Mouse (Mus musculus) midbrain, postnatal 0 days (tissue): ENCODE results near the gene Gm6377. TPM values are rescaled to one million over a fixed set of nuclear protein-coding genes. Genes with fewer than 3 reads are reported as not detected.

ENCODE experiments used
- ATAC-seq: fragments of 200-750 bp; cut with Nextera tagmentation; 2 replicates; pipeline ENCODE4 v1.8.0; 2017; ENCODE audit warnings: moderate number of reproducible peaks, mild to moderate bottlenecking, moderate TSS enrichment, moderate library complexity; ENCODE audit not compliant: low FRiP score
- DNase-seq: peaks from one replicate; pipeline ENCODE4 v3.0.0-alpha.2; 2015; ENCODE audit warnings: low spot score
- H3K27ac ChIP-seq: fragments of 300-500 bp; sonication (generic); 2 replicates; pipeline ENCODE4 v1.5.1; 2014; ENCODE audit warnings: low read depth, mild to moderate bottlenecking, low read length, mixed read lengths
- H3K27me3 ChIP-seq: fragments of 300-500 bp; sonication (generic); 2 replicates; pipeline ENCODE4 v1.6.1; 2014; ENCODE audit warnings: low read length, control low read depth, mixed read lengths; ENCODE audit not compliant: insufficient read depth
- H3K36me3 ChIP-seq: fragments of 300-500 bp; sonication (generic); 2 replicates; pipeline ENCODE4 v1.6.1; 2014; ENCODE audit warnings: low read length, control low read depth, mixed read lengths; ENCODE audit not compliant: insufficient read depth
- H3K4me1 ChIP-seq: fragments of 300-500 bp; sonication (generic); 2 replicates; pipeline ENCODE4 v1.6.1; 2014; ENCODE audit warnings: mild to moderate bottlenecking, control low read depth, antibody characterized with exemption, low read length, mixed read lengths; ENCODE audit not compliant: insufficient read depth
- H3K4me2 ChIP-seq: fragments of 300-500 bp; sonication (generic); 2 replicates; pipeline ENCODE4 v1.6.1; 2014; ENCODE audit warnings: low read depth, mild to moderate bottlenecking, low read length, mixed read lengths; ENCODE audit not compliant: poor library complexity, severe bottlenecking
- H3K4me3 ChIP-seq: fragments of 300-500 bp; sonication (generic); 2 replicates; pipeline ENCODE4 v1.5.1; 2014; ENCODE audit warnings: low read depth, mild to moderate bottlenecking, low read length, moderate library complexity
- H3K9ac ChIP-seq: fragments of 300-500 bp; sonication (generic); replicated peaks from 2 replicates; pipeline ENCODE4 v1.6.1; 2014; ENCODE audit warnings: mild to moderate bottlenecking, low read length, moderate library complexity, mixed read lengths; ENCODE audit not compliant: poor library complexity, severe bottlenecking
- H3K9me3 ChIP-seq: fragments of 300-500 bp; sonication (generic); 2 replicates; pipeline ENCODE4 v1.6.1; 2016; ENCODE audit warnings: low read length, control low read depth
- CTCF ChIP-seq: IDR thresholded peaks from 2 replicates; pipeline ENCODE4 v1.5.1; 2016; ENCODE audit warnings: antibody characterized with exemption, mild to moderate bottlenecking
- WGBS: fragments of 180-500 bp; shearing (Covaris S2); extraction: QIAGEN DNeasy Blood & Tissue Kit; methylation state at CpG from one replicate; pipeline ENCODE4 v1.1.7; 2014; 5-methylcytosine and 5-hydroxymethylcytosine counted together
- polyA plus RNA-seq: library from polyadenylated mRNA; unstranded; fragments of >200 nt; fragmentation: Nextera tagmentation; extraction: Ambion mirVana; gene quantifications from 2 replicates; pipeline ENCODE4 v1.2.1, GENCODE M21; 2015
- total RNA-seq: library from RNA; depleted of rRNA; stranded (reverse); fragments of >200 nt; gene quantifications from 2 replicates; pipeline ENCODE4 v1.2.3, GENCODE M21; 2014; rRNA removed

The Gm6377 gene
- total RNA-seq (0.05 and 0.28 TPM in 2 replicates), polyA plus RNA-seq (0.10 and 0.37 TPM in 2 replicates)

DNA sequence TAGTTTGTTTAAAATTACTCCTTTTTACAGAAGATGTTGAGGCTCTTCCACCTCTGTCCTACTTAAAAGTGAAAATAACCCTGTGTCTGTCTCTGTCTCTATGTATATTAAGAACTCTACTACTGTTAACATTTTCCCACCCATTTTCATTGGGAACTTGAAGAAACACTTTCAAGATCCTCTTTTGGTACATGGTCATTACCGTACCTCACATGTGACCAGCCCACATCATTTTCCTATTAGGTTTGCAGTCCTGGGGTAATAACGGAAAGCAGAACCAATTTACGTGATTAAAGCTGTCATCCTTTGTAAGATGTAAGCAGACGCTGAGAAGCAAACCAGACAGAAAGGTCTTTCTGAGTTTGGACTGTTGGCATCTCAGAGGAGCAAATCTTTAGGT, at the start of gene Gm6377:
Gene Gm6377 (plus strand): TSS at position 289 of the 400 bp plus-strand sequence.
- no peak for DNase-seq
- Histone ChIP-seq H3K27me3 (no peaks in the 10 kb centered on the region), H3K9ac (no peak within 1 kb of the TSS), H3K9me3 (no peaks in the 10 kb centered on the region), H3K4me1 (no peaks in the 10 kb centered on the region), H3K4me2 (no peak within 1 kb of the TSS), H3K27ac (no peak within 1 kb of the TSS), H3K4me3 (no peak within 1 kb of the TSS), H3K36me3 (no peaks in the 10 kb centered on the region)
- 75% methylated on average over 4 of the region's 4 CpGs for WGBS
- TF ChIP-seq CTCF, result no peak
- ATAC-seq, result no peak

DNA sequence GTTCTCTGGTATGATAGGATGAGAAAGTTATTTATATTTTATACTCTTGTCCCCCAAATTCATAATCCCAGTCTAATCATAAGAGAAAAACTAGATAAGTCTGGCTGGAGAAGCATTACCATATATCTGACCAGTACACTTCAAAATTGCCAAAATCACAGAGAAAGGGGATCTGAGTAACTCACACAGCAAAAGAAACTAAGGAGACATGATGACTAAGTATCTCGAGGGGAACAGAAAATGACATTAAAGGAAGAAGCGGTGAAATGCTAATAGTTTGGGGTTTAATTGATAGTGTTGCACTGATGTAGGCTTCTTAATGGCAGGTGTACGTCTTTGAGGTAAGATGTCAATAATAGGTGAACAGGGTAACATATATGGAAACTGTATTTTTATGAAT, 49.4 kb upstream of the Gm6377 start:
- WGBS, result 89% methylated on average over 3 of the region's 3 CpGs
- DNase-seq (no peak), ATAC-seq (no peak)
- Histone ChIP-seq H3K4me1 (no peaks in the 10 kb centered on the region), H3K27ac (no peak overlapping the region), H3K4me2 (no peak overlapping the region), H3K4me3 (no peak overlapping the region), H3K27me3 (no peaks in the 10 kb centered on the region), H3K9ac (no peak overlapping the region), H3K9me3 (no peaks in the 10 kb centered on the region), H3K36me3 (no peaks in the 10 kb centered on the region)
- no peak for TF ChIP-seq CTCF

DNA sequence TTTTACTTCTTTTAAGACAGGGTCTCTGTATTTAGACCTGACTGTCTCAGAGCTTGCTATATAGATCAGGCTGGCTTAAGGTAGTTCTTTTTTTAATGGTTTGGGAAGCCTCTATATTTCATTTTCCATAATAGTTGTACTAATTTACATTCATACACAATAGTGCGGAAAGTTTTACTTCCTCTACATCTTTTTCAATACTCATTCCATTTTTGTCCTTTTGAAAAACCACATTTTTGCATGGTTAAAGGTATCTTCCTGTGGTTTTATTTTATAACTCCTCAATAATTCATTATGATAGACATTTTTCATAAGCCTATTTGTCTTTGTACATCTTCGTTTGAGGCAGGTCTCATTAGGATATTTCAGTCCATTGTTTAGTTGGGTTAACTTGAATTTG, 45.3 kb upstream of the Gm6377 start:
- 92% methylated on average over 2 of the region's 2 CpGs for WGBS
- Histone ChIP-seq H3K4me3 (no peak overlapping the region), H3K9ac (no peak overlapping the region), H3K4me1 (no peaks in the 10 kb centered on the region), H3K4me2 (no peak overlapping the region), H3K27me3 (no peaks in the 10 kb centered on the region), H3K27ac (no peak overlapping the region), H3K9me3 (no peaks in the 10 kb centered on the region), H3K36me3 (no peaks in the 10 kb centered on the region)
- ATAC-seq (no peak), DNase-seq (no peak)
- TF ChIP-seq CTCF, result no peak

DNA sequence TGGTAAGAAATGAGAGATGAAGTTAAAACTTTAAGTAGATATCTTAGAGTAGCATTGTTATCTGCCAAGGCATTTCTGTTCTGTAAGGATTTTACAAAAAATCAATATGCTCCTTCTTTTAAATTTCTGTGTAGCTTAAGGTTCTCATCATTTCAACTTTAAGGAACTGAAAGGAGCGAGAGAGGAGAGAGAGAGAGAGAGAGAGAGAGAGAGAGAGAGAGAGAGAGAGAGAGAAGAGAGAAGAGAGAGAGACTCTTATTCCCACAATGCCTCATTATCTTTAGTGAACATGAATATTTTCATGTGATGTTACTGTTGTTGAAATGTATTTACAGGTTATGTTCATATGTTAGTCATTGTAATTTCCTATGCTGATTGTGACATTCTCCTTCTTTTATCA, 36.2 kb upstream of the Gm6377 start:
- 81% methylated on average over 1 of the region's 1 CpGs for WGBS
- DNase-seq (no peak), ATAC-seq (no peak)
- Histone ChIP-seq H3K4me2 (no peak overlapping the region), H3K9me3 (no peaks in the 10 kb centered on the region), H3K27me3 (no peaks in the 10 kb centered on the region), H3K9ac (no peak overlapping the region), H3K4me3 (no peak overlapping the region), H3K36me3 (no peaks in the 10 kb centered on the region), H3K4me1 (no peaks in the 10 kb centered on the region), H3K27ac (no peak overlapping the region)
- TF ChIP-seq CTCF, result no peak

DNA sequence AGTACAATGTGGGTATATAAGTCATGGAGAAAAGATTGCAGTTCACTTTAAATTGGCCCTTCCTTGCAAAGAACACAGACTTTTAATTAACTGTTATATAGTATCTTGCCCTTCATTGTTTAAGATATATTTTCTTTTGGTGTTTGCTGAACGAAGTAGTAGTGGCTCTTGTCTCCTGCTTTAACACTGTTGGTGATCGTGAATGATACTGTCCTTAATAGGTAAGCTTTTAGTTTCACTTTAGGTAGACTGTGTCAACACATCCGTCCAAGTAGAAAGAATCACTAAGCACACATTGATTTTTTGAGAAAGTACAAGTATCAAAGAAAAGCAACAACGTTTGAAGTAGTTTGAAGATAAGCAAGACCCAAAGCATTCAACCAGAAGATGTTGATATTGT, 35.7 kb upstream of the Gm6377 start:
- H3K9me3 ChIP-seq, result no peaks in the 10 kb centered on the region
- DNase-seq (no peak), ATAC-seq (no peak)
- WGBS, result 85% methylated on average over 4 of the region's 4 CpGs
- H3K4me3 ChIP-seq, result no peak overlapping the region
- H3K4me2 ChIP-seq, result no peak overlapping the region
- no peak overlapping the region for H3K9ac ChIP-seq
- no peak for TF ChIP-seq CTCF
- H3K4me1 ChIP-seq, result no peaks in the 10 kb centered on the region
- no peak overlapping the region for H3K27ac ChIP-seq
- H3K27me3 ChIP-seq, result no peaks in the 10 kb centered on the region
- no peaks in the 10 kb centered on the region for H3K36me3 ChIP-seq

GRCm38 (mm10) chrX:109175038-109175437, 21.5 kb upstream of the Gm6377 start:
- Histone ChIP-seq H3K4me3 (no peak overlapping the region), H3K27ac (no peak overlapping the region), H3K4me2 (no peak overlapping the region), H3K9ac (no peak overlapping the region), H3K27me3 (no peaks in the 10 kb centered on the region), H3K9me3 (no peaks in the 10 kb centered on the region), H3K4me1 (no peaks in the 10 kb centered on the region), H3K36me3 (no peaks in the 10 kb centered on the region)
- TF ChIP-seq CTCF, result no peak
- 70% methylated on average over 2 of the region's 2 CpGs for WGBS
- DNase-seq (no peak), ATAC-seq (no peak)
